Mouse (Mus musculus) heart, postnatal 0 days (tissue): ENCODE results near the gene Cep164.

ENCODE experiments used
- CTCF ChIP-seq: IDR thresholded peaks from 2 replicates; pipeline ENCODE4 v1.5.1; 2016; ENCODE audit warnings: antibody characterized with exemption, control low read depth, low read depth
- EP300 ChIP-seq: IDR thresholded peaks from 2 replicates; pipeline ENCODE4 v1.6.1; 2016; ENCODE audit warnings: antibody characterized with exemption, low read depth

- no peak for TF ChIP-seq EP300
- no peak for TF ChIP-seq CTCF
Observed at GRCm38 (mm10) chr9:45749917-45750316, 78.6 kb downstream of the Cep164 start.
